Mouse (Mus musculus): ENCODE measurements around the gene Senp6. TPM values are rescaled to one million over a fixed set of nuclear protein-coding genes. Genes with fewer than 3 reads are reported as not detected.
A peak's percentile ranks its signal among the peaks of the same experiment; 100 is the strongest.
"Not testable (repeated sequence)": the region's sequence is repeated elsewhere in the genome, so short reads cannot be mapped to it uniquely, and the experiment has no call there.

Senp6 gene
- 100 to 1,000 TPM; 104 to 112 TPM for total RNA-seq (2021)

DNA sequence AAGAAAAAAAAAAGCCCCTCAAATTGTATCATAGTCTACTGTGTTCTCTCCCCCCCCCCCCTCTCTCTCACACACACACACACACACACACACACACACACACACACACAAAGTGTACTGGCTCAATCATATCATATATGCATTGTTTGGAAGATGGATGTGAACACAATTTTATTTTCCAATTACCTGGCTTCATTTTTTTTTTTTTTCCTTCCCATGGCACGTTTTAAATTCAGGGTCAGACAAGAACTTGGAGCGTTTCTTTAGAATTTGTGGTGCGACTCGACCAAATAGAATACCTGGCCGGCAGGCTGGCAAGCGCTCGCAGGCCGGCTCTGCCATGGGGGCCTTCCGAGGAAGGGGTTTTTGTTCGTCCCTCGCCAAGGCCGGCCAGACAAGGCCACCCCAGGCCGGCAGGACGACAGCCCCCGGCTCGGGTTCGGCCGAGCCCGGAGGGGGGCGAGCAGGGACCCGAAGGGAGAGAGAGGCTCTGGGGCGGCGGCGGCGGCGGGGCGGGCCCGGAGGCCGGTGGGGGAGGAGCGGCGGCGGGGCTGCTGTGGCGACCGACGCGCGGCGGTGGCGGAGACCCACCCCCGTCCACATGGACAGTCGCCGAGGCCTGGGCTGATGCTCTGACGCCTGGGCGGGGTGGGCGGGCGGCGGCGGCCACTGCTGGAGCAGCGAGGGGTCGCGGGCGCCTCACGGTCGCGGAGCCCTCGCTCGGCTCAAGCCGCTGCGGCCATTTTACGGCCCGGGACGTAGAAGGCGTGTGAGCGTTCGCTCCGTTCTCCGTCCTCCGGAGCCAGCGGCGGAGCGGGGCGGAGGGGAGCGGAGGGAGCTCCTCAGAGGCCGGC, at the start of gene Senp6:
Gene Senp6, plus strand, starts transcription at position 537 of the 854 bp plus-strand sequence.
- intact Hi-C loops (cut with DNase I) = loop anchor here (1.0 kb wide), 1 partner anchor 273 kb away; the partner anchor contains the start of gene Tmem30a

DNA sequence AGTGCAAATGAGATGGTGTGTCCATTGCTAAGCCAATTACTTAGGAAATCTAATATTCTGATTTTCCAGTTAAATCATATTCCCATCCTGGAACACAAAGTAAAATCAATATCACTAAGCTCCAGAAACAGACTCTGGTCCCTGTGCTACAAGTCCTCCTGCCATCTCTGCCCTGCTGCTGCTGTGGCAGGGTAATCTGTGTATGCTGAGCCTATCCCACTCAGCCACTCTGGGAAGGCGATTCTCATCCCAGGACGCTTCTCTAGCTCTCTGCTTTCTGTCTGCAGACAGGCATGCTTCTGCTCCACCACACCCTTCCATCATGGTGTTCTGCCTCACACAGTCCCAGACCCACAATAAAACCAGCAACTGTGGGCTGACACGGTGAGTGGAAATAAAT, 46.3 kb upstream of the Senp6 start:
- no peak for DNase-seq (ENCODE audit: low spot score in 2 of 2)
- intact Hi-C loops (cut with DNase I) = no loop called here

More for the DNA sequence above, at the start of gene Senp6:
- DNase-seq (ENCODE audit: low spot score in 2 of 2) = peak in 1 of 2 experiments; percentile 58

DNA sequence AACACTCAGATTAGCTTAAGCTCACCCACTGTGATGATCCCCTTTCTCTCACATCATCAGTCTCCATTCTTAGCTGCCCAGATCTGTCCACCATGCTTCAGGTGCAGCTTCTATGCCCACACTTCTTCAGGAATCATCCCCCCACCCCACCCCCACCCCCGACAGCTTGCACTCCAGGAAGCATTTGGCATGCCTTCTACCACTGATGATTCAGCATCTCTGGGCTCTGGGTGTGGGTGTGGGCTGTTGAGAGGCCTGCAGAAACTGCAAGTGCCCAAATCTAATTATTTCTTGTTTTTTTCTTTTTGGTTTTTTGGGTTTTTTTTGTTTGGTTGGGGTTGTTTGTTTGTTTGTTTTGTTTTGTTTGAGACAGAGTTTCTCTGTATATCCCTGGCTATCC, 45.1 kb upstream of the Senp6 start:
- peak in 1 of 2 experiments; percentile 45 for DNase-seq (ENCODE audit: low spot score in 2 of 2)
- intact Hi-C loops (cut with DNase I) = no loop called here

DNA sequence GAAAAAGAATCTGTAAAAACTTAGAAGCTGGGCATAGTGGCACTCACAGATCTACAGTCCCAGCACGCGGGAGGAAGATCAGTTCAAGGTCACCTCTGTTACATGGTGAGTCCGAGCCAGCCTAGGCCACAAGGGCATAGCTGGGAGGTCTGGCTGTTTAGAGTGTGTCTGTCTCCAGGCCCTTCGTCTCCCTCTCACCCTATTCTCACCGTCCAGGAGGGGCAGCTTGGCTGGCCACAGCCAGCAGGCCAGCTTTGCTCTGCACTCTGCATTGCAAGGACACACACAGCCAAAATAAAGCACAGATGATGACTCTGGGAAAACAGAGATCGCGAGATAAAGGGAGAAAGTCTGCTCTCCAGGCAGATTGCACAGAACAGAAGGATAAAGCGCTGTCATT, 43.9 kb upstream of the Senp6 start:
- DNase-seq (ENCODE audit: low spot score in 2 of 2) = no peak
- intact Hi-C loops (cut with DNase I) = no loop called here

DNA sequence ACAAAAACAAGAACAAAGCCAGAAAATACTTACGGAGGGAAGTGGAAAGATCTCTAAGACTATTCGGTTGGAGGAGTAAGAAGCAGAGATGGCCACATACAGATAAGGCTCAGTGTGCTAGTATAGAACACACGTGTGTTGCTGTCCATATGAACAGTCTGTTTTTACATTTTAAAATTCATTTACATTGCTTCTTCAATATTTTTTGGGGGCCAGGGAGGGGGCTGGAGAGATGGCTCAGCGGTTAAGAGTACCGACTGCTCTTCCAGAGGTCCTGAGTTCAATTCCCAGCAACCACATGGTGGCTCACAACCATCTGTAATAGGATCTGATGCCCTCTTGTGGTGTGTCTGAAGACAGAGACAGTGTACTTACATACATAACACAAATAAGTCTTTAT, 41.4 kb upstream of the Senp6 start:
- intact Hi-C loops (cut with DNase I) = not testable (repeated sequence)

DNA sequence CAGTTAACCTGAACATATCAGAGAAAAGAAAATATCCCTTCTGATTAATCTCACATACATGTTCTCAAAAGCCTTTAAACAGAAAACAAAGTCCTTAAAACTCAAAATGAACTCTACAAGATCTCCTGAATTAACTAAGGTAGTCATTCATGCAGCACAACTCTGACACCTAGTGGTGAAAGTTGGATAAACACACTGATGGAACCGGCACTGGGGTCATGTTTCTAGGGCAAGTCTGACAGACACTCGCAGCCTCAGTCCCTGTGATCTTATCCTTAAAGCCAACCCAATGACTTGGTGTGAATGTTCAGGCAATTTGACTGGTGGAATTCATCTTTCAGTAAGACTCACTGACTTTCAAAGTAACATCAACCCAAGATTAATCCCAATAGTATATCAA, 40.7 kb upstream of the Senp6 start:
- intact Hi-C loops (cut with DNase I) = no loop called here
- peak; percentile 57 to 69 for DNase-seq (ENCODE audit: low spot score in 2 of 2)

More for the DNA sequence above, 41.4 kb upstream of the Senp6 start:
- not testable (repeated sequence) for DNase-seq (ENCODE audit: low spot score in 2 of 2)

DNA sequence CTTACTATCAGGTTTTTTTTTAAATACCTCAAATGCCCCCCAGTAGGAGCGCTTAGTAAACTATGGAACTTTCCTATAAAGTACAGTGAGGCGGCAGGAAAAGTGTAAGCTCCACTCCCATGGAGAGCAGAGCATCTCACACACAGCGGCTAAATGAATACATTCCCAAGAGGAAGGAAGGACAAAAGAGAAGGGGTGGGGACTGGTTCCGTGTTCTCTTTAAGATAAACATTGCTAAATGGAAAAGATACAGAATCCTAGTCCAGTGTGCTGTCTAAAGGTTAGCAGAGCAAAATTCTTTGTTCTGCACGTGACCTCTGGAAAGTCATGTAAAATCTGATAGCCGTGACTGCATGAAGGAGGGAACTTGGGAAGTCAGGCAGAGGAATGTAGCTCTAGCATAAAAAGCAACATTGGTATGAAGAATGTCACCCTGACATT, 40.1 kb upstream of the Senp6 start:
- intact Hi-C loops (cut with DNase I) = no loop called here
- DNase-seq (ENCODE audit: low spot score in 2 of 2) = no peak

DNA sequence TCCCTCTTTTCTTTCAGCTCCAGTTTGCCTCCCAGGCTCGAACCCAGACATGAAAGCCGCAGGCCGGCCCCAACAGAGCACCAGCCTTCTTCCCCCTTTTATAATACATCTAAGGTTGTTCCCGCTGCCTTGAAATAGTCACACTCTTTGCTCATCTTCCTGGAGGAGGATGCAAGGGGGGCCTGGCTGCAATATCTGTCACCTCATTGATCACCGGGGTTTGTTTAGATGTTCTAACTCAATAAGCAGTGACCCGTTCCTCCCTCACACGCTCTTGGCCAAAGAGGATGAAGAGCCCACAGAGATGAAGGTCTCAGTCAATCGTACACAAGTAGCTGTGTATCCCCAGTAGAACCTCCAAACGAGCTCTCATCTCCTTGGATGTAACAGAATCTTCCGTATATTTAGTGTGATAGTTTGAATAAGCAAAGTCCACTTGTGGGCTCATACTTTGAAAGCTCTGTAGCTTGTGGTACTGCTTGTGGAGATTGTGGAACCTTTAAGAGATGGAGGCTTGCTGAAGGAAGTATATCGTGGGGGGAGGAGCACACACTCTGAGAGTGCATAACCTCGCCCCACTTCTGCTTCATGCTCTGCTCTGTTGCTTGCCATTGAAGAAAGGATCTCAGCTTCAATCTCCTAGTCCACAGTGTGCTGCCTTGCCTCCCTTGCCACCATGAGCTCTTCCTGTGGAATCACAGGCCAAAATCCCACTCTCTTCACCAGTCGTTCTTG, 29.3 kb upstream of the Senp6 start:
- DNase-seq (ENCODE audit: low spot score in 2 of 2) = no peak
- intact Hi-C loops (cut with DNase I) = no loop called here

DNA sequence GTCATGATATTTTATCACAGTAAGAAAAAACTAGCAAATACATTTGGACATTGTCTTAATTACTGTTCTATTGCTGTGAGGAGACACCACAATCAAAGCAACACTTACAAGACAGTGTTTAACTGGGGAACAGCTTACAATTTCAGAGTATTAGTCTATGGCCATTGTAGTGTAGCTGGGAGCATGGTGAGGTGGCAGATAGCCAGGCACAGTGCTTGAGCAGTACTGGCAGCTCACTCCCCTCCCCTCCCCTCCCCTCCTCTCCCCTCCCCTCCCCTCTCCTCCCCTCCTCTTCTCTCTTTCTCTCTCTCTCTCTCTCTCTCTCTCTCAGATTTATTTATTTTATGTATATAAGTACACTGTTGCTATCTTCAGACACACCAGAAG, 28.7 kb upstream of the Senp6 start:
- no peak for DNase-seq (ENCODE audit: low spot score in 2 of 2)
- intact Hi-C loops (cut with DNase I) = no loop called here

DNA sequence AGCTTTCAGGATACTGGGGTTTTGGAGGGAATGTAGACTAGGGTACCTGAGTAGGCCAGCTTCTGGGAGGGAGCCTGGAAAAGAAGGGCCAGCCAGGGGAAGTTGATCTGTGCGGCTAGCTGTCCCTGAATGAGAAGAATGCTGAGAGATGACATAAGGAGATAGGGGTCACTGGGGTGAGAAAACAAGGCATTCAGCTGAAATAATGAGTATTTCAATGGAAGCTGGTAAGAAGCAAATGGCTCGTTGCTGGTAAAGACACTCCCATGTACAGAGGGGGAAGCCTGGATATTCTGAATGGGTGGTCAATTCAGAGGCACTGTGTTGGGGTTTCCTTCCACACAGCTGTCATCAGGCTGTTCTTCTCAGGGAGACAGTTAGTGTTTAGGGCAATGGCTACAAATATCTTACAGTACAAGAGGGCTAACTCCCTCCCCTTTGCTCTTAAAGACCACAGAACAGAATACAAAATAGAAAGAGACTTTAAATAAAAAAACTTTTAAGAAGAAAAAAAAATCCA, 27.3 kb upstream of the Senp6 start:
- intact Hi-C loops (cut with DNase I) = no loop called here
- no peak for DNase-seq (ENCODE audit: low spot score in 2 of 2)

DNA sequence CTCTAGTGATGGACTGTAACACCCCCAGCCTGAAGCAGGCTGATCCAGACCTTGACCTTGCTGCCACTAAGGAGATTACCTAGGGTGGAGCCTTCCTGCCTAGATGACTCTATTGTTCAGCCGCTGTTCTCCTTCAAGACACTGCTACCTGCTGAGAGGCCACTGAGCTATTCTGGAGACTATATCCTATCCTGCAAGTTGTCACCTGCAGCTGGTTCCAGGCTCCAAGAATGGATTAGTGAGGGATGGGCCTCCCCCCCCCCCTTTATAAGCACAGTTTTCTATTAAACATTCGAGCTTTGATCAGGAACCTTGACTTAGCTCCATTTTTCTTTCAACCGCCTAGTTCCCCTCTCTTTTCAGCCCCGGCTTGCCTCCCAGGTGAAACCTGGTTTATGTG, 22.4 kb upstream of the Senp6 start:
- DNase-seq (ENCODE audit: low spot score in 2 of 2); intact Hi-C loops (cut with DNase I): not testable (repeated sequence)

DNA sequence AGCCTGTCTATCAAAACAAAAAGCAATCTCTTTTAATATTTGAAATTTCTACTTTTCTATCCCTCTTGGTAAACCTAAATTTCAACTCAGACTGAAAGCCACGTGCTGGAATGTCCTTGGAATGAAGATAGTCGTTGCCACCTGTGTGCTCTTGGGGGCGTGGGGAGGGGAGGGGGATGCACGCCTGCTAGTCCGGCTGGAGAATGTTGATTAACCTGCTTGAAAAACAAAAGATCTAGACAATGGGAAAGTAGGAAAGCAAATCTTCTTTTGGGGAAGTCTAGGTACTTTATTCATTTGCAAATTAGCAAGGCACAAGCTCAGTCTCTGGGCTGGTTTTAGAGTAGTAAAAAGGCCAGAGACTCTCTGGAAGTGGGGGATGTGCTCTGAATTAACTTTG, 17.4 kb upstream of the Senp6 start:
- intact Hi-C loops (cut with DNase I) = not testable (repeated sequence)

DNA sequence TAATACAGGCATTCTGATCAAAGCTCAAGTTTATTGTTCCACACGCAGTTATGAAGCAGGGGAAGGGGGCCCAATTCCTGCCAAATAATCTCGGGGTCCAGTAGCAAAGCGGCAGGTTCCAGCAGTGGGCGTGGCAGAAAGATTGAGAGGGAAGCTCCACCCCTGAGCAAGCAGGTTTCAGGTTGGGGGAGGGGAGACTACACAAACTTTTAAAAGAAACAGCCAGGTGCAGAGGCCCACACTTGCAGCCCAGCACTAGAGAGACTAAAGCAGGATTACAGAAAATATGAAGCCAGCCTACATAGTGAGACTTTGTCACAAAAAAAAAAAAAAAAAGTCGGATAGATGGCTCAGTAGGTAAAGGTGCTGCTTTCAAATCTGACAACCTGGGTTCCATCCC, 13.8 kb upstream of the Senp6 start:
- intact Hi-C loops (cut with DNase I) = no loop called here
- DNase-seq (ENCODE audit: low spot score in 2 of 2) = no peak

More for the DNA sequence above, 17.4 kb upstream of the Senp6 start:
- DNase-seq (ENCODE audit: low spot score in 2 of 2) = not testable (repeated sequence)

DNA sequence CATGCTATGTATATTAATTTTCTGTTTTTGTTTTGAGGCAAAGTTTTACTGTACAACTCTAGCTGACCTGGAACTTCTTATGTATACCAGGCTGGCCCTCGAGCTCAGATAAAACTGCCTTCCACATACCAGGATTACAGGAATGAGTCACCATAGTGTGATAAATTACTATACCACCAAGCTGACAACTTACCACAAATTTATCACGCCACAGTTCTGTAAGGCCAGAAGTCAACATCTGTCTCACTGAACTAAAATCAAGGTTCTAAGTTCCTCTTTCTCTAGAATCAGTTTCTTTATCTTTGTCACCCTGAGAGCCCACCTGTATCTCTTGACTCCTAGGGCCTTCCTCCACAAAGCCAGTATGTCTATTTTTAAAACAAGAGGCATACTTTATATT, 9.0 kb upstream of the Senp6 start:
- intact Hi-C loops (cut with DNase I) = no loop called here
- DNase-seq (ENCODE audit: low spot score in 2 of 2) = no peak

DNA sequence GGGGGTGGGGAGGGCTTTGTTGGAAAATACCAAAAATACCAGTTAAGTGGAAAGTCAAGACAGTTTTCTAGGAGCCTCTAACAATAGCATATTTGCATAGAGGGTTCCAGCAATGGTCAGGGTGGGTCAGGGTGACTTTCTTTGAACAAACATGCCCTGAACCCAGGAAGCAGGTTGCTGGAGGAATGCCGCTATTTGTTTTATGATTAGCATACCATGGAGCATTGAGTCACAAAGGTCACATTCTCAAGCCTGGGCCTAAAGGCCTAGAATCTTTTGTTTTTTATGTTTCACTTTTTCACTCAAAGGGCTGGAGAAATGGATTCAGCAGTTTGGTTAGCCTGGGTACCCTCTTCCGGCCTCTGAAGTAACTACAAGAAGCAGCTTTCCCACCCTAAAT, 1.2 kb upstream of the Senp6 start:
- intact Hi-C loops (cut with DNase I); DNase-seq (ENCODE audit: low spot score in 2 of 2): not testable (repeated sequence)

DNA sequence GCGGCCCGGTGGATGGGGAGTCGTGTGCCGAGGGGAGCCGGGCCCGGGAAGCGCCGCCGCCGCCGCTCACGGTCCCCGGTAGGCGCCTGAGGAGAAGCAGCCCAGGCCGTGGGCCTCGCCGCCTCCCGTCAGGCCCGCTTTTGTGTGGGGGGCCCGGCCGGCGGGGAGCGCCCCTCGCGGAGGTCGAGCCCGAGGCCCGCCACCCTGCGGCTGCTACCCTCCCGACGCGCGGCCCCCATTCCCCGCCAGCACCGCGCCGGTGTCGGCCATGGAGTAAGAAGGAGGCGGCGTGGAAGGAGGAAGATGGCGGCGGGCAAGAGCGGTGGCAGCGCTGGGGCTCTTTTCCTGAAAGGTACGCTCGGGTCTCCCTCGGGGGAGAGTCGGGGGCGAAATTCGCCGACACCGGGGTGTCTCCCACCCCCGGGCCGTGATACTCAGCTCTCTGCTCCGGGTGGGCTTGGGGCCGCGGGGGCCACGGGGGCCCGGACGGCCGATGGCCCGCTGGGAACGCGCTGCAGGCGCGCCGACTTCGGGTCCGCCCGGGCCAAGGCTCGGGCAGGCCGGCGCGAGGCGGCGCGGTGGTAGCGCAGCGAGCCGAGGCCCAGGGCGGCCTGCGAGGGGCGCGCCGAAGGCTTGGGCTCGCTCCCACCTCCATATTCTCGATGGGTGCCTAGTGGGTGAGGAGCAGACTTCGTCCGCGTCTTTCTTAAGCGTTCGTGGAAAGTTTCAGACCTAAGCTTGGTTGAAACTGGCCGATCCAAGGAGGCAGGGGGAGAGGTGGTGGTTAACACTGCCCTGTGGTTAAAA, 721 bp downstream of the Senp6 start:
- intact Hi-C loops (cut with DNase I) = loop anchor here (1.0 kb wide), 1 partner anchor 274 kb away; the partner anchor contains the start of gene Tmem30a

DNA sequence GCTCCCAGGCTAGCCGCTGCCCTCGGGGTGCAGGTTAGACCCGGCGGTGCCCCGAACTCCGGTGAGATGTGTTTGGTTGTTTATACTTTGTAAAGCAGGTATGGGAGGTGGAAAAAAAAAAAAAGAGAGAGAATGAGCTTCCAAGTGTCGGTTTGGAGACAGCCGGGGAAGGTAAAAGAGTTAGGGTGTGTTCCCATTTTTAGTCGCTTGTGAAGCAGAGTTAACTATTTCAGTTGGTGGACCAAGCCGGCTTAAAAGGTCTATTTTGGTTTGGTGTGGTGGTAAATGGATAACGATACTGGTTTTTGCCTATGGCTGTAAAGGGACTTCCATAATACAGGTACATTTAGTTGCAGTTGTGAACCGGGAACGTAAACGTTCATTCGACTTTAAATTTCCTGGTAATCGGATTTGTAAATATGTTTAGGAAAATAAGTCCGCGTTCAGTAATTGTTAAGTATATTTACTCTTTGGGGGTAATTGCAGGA, 1.4 kb downstream of the Senp6 start:
- intact Hi-C loops (cut with DNase I) = no loop called here
- no peak for DNase-seq (ENCODE audit: low spot score in 2 of 2)

More for the DNA sequence above, 721 bp downstream of the Senp6 start:
- peak; percentile 50 to 75 for DNase-seq (ENCODE audit: low spot score in 2 of 2)

DNA sequence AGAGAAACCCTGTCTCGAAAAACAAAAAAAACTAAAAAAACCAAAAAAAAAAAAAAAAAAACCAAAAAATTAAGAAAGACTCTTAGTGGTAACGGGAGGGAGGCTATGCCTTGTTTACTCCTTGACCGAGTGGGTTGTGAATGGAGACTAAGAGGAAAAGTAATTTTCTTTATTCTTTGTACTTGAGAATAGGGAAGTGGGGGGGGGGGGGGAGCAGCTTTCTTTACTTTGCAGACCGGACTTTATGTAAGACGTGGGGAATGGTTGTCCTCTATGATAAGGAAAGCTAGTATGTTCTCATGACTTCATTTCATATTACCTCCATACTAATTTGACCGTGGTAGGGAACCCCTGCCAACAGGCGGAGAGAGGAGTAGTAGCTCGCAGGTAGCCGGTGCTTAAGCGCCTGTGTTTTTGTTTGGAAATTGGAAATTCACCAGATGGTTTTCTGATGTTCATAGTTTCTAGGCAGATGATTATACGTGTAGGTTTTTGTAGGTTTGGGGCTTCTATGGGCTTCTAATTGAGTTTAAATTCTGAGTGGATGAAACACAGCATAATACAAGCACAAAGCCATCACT, 2.1 kb downstream of the Senp6 start:
- intact Hi-C loops (cut with DNase I) = no loop called here
- DNase-seq (ENCODE audit: low spot score in 2 of 2) = no peak

DNA sequence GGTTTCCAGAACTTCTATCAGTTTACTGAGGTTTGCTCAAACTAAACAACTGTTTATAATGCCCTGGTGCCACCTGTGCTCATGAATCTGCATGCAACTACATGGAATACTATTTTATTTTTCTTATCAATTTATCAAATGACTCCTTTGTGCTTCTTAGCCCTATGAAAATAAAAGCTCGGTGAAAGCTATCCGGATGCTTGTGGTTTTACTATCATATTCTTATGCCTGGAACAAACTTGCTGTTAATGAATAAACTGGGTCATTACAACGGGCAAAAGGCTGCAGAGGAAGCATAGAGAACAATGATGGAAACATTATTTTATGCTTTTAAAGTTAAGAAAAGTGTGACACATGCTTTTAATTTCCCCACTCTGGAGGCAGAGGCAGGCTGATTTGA, 3.3 kb downstream of the Senp6 start:
- no peak for DNase-seq (ENCODE audit: low spot score in 2 of 2)
- intact Hi-C loops (cut with DNase I) = no loop called here

All from left cerebral cortex, postnatal 25 days (tissue).